Mouse (Mus musculus) myocyte (in vitro differentiated cells): Measurements from ENCODE around the gene Pphln1. TPM values are rescaled to one million over a fixed set of nuclear protein-coding genes. Genes with fewer than 3 reads are reported as not detected.

ENCODE experiments used
- H3K27me3 ChIP-seq: one replicate; pipeline ENCODE4 v1.6.1; 2011; ENCODE audit not compliant: control insufficient read depth, insufficient read depth, insufficient read length
- H3K36me3 ChIP-seq: one replicate; pipeline ENCODE4 v1.6.1; 2011; ENCODE audit not compliant: control insufficient read depth, insufficient read depth
- H3K4me2 ChIP-seq: one replicate; pipeline ENCODE4 v1.6.1; 2011; ENCODE audit warnings: low read depth, control low read depth
- H3K4me3 ChIP-seq: one replicate; pipeline ENCODE4 v1.5.1; 2011; ENCODE audit warnings: mild to moderate bottlenecking, control low read depth, moderate library complexity
- H3K79me2 ChIP-seq: one replicate; pipeline ENCODE4 v1.6.1; 2011; ENCODE audit not compliant: control insufficient read depth, insufficient read depth
- H3ac ChIP-seq: one replicate; pipeline ENCODE4 v1.6.1; 2011; ENCODE audit not compliant: control insufficient read depth, insufficient read length
- CEBPB ChIP-seq: IDR thresholded peaks from 2 replicates; pipeline ENCODE4 v1.6.1; 2011; ENCODE audit warnings: mild to moderate bottlenecking, moderate library complexity; ENCODE audit not compliant: poor library complexity, insufficient read depth, severe bottlenecking
- E2F4 ChIP-seq: IDR thresholded peaks from one replicate; pipeline ENCODE4 v1.6.1; 2011; ENCODE audit warnings: mild to moderate bottlenecking, control low read depth, moderate library complexity; ENCODE audit not compliant: insufficient read depth
- MAX ChIP-seq: IDR thresholded peaks from one replicate; pipeline ENCODE4 v1.6.1; 2011; ENCODE audit warnings: low read depth, mild to moderate bottlenecking, control low read depth
- MYOD1 ChIP-seq, 3 experiments: IDR thresholded peaks; one replicate each; pipeline ENCODE4 v1.6.1; 2011; ENCODE audit warnings: control low read depth in 2 of 3, low read depth in 2 of 3, mild to moderate bottlenecking in 2 of 3, moderate library complexity in 1 of 3; ENCODE audit not compliant: insufficient read length in 2 of 3, control insufficient read depth in 1 of 3
- MYOG ChIP-seq, 3 experiments: IDR thresholded peaks; one replicate each; pipeline ENCODE4 v1.6.1; 2011; ENCODE audit warnings: control low read depth in 2 of 3, low read depth in 2 of 3, mild to moderate bottlenecking in 2 of 3; ENCODE audit not compliant: insufficient read length in 2 of 3, control insufficient read depth in 1 of 3, insufficient read depth in 1 of 3
- POLR2A ChIP-seq: IDR thresholded peaks from one replicate; pipeline ENCODE4 v1.6.1; 2011; ENCODE audit warnings: low read depth, mild to moderate bottlenecking, control low read depth, moderate library complexity; ENCODE audit not compliant: insufficient read length
- POLR2AphosphoS2 ChIP-seq: IDR thresholded peaks from one replicate; pipeline ENCODE4 v1.6.1; 2011; ENCODE audit warnings: low read depth, control low read depth; ENCODE audit not compliant: insufficient read length
- REST ChIP-seq: IDR thresholded peaks from one replicate; pipeline ENCODE4 v1.6.1; 2011; ENCODE audit warnings: mild to moderate bottlenecking, control low read depth, moderate library complexity; ENCODE audit not compliant: insufficient read depth, insufficient read length
- SRF ChIP-seq: IDR thresholded peaks from one replicate; pipeline ENCODE4 v1.6.1; 2011; ENCODE audit warnings: low read depth; ENCODE audit not compliant: control insufficient read depth, insufficient read length
- TCF12 ChIP-seq: IDR thresholded peaks from one replicate; pipeline ENCODE4 v1.6.1; 2011; ENCODE audit warnings: mild to moderate bottlenecking, control low read depth; ENCODE audit not compliant: poor library complexity, insufficient read depth, severe bottlenecking
- TCF3 ChIP-seq: IDR thresholded peaks from one replicate; pipeline ENCODE4 v1.6.1; 2011; ENCODE audit warnings: low read depth, control low read depth; ENCODE audit not compliant: insufficient read length
- USF1 ChIP-seq: IDR thresholded peaks from one replicate; pipeline ENCODE4 v1.6.1; 2011; ENCODE audit warnings: low read depth, mild to moderate bottlenecking, control low read depth, moderate library complexity
- polyA plus RNA-seq: library from polyadenylated mRNA; unstranded; fragments of >200 nt; fragmentation: generic; extraction: Trizol; gene quantifications from one replicate; pipeline ENCODE4 v1.2.1, GENCODE M21; 2012; ENCODE audit warnings: missing spikeins

Pphln1 gene
- polyA plus RNA-seq, 1 experiment = 20.4 TPM

DNA sequence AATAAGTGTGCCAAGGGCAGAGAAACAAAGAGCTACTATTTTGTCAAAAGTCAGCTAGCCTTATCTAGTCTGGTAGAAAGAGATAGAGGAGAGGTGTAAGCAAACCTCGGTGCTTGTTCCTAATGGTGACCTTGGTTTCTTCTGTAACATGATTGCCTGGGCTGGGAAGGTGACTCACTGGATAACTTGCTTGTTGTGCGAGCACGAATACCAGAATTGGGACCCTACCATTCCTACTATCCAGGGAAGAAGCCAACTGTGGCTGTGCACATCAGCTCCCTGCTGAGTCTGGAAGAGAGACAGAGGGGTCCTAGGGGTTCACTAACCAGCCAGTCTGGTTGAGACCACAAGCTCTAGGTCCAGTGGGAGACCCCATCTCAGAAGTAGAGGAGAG, 123.6 kb downstream of the Pphln1 start:
- Histone ChIP-seq H3K4me3 (no peak overlapping the region), H3K27me3 (no peaks in the 10 kb centered on the region), H3K79me2 (no peaks in the 10 kb centered on the region), H3K36me3 (no peaks in the 10 kb centered on the region), H3K4me2 (no peak overlapping the region), H3ac (no peak overlapping the region)
- no peak for TF ChIP-seq MYOD1 (IDR thresholded peaks at IDR 0.05; ENCODE audit: control insufficient read depth in 1 of 3, insufficient read length in 2 of 3, low read depth in 2 of 3)
- TF ChIP-seq TCF3 = no peak
- no peak for TF ChIP-seq POLR2AphosphoS2
- no peak for TF ChIP-seq USF1
- TF ChIP-seq SRF = no peak
- TF ChIP-seq REST = no peak
- no peak for TF ChIP-seq CEBPB
- no peak for TF ChIP-seq MYOG (IDR thresholded peaks at IDR 0.05; ENCODE audit: control insufficient read depth in 1 of 3, insufficient read depth in 1 of 3, insufficient read length in 2 of 3, low read depth in 2 of 3)
- no peak for TF ChIP-seq E2F4
- TF ChIP-seq MAX = no peak
- TF ChIP-seq POLR2A = no peak
- no peak for TF ChIP-seq TCF12

DNA sequence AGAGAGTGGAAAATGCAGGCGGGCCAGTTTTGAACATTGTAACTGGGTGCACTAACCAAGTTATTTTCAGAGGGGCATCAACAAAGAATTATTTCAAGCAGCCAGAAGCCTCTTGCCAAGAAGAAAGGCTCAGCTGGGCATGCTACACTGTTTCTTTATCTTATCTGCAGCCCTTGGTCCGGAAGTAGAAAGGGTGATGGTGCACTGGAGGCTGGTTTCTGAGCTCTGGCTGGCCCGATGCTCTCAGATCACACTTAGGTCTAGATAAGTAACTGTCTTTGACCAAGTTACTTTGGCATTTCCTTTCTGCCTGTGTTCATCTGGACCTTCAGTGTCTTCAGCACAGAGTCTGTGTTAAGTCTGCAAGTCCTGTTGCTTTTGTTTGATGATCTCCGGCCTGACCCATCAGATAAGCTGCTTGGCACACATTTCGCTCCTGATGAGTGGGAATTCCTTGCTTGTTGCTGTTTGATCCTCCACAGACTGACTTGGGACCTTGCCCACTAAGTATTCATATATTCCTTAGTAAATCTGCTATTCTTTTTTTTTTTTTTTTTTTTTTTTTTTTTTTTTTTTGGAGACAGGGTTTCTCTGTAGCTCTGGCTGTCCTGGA, 127.3 kb downstream of the Pphln1 start:
- H3K4me2 ChIP-seq = no peak overlapping the region
- no peak for TF ChIP-seq POLR2A
- no peak for TF ChIP-seq E2F4
- TF ChIP-seq TCF3 = no peak
- no peak for TF ChIP-seq MYOD1 (IDR thresholded peaks at IDR 0.05; ENCODE audit: control insufficient read depth in 1 of 3, insufficient read length in 2 of 3, low read depth in 2 of 3)
- no peak for TF ChIP-seq CEBPB
- no peak for TF ChIP-seq SRF
- TF ChIP-seq MAX = no peak
- TF ChIP-seq MYOG (IDR thresholded peaks at IDR 0.05; ENCODE audit: control insufficient read depth in 1 of 3, insufficient read depth in 1 of 3, insufficient read length in 2 of 3, low read depth in 2 of 3) = no peak
- no peak for TF ChIP-seq TCF12
- TF ChIP-seq POLR2AphosphoS2 = no peak
- no peak for TF ChIP-seq REST
- no peaks in the 10 kb centered on the region for H3K36me3 ChIP-seq

DNA sequence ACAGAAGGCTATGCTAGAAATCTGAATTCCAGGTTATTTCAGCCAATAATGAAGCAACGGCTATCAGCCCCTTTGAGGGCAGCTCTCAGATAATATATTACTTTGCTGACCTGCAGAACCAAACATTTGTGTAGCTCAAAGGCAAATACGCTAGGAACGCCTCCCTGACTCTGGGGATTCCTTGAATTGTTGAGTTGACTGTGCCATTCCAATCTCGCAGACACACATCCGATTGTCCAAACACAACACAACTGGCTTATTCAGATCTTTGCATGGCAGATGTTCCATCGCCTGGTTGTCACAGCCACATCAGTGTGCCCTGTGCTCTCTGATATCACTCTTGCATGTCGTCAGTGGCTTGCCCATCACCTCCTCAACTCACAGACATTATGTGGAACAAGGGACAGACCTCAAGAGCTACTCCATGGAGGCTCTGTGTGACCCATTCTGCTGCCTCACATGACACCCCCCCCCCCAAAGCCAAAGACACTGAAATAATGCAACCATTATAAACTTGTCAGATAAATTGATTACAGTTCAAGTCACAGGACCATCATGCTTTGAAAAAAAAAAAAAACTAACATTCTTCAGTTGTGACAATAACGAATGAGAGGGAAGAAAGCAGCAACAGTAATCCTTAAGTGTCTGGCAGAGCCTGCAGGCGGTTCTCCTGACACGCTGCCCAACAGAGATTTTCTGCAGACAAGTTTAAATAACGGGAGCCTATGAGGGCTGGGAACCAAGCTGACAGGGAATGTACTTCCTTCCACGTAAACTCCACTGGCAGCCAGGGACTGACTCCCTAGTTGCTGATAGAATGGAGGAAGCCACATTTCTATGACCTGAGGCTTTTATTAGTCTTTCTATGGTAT, 131.9 kb downstream of the Pphln1 start:
- Histone ChIP-seq H3K4me3 (no peak overlapping the region), H3ac (no peak overlapping the region), H3K4me2 (no peak overlapping the region), H3K79me2 (no peaks in the 10 kb centered on the region), H3K36me3 (no peaks in the 10 kb centered on the region), H3K27me3 (no peaks in the 10 kb centered on the region)
- TF ChIP-seq MAX (no peak), CEBPB (no peak), POLR2A (no peak), MYOG (IDR thresholded peaks at IDR 0.05; ENCODE audit: control insufficient read depth in 1 of 3, insufficient read depth in 1 of 3, insufficient read length in 2 of 3, low read depth in 2 of 3) (no peak), TCF3 (no peak), MYOD1 (IDR thresholded peaks at IDR 0.05; ENCODE audit: control insufficient read depth in 1 of 3, insufficient read length in 2 of 3, low read depth in 2 of 3) (no peak), SRF (no peak), USF1 (no peak), E2F4 (no peak), TCF12 (no peak), POLR2AphosphoS2 (no peak), REST (no peak)

More for the DNA sequence above, 127.3 kb downstream of the Pphln1 start:
- H3K4me3 ChIP-seq = no peak overlapping the region
- no peaks in the 10 kb centered on the region for H3K79me2 ChIP-seq
- H3K27me3 ChIP-seq = no peaks in the 10 kb centered on the region
- no peak overlapping the region for H3ac ChIP-seq

DNA sequence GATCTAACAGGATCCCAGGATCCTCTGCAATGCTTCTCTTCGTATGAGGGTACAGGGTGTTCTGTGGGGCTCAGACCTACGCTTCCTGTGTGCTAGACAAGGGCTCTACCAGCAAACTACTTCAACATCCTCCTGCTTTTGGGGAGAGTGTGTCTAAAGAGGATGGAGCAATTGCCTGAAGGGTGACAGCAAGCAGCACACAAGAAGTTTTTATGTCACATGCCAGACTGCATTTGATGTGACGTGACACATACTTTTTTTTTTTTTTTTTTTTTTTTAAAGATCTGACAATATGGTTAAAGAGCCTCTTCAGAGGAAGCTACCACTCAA, 132.5 kb downstream of the Pphln1 start:
- H3K36me3 ChIP-seq = no peaks in the 10 kb centered on the region
- no peak overlapping the region for H3K4me2 ChIP-seq
- H3K4me3 ChIP-seq = no peak overlapping the region
- H3K79me2 ChIP-seq = no peaks in the 10 kb centered on the region
- TF ChIP-seq MAX (no peak), TCF3 (no peak), USF1 (no peak), POLR2AphosphoS2 (no peak)
- H3ac ChIP-seq = no peak overlapping the region
- no peaks in the 10 kb centered on the region for H3K27me3 ChIP-seq
